In the genomic region with DNA sequence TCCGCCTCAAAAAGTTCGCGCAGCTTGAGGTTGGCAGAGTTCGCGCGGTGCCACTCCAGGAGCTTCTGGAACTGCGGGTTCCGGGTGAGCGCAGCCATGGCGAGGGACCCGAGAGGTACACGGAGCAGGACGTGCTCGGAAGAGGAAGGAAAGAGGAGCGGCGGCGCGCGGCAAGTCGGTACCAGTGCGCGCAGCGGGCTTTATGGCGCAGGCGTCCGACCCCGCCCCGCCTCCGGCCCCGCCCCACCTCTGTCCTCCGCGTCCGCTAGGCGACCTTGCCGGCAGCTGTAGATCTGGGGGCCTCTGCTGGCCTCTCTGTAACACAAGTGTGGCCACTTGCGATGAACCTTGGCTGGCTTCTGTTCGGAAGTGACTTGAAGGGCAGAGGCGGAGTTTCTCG, we compare ENCODE assay signal across 8 mouse cellular contexts. TPM values are rescaled to one million over a fixed set of nuclear protein-coding genes. Genes with fewer than 3 reads are reported as not detected.
DNase-seq lines count a peak whose midpoint lies in the region; ATAC-seq and TF ChIP-seq lines count a peak whose summit lies in the region.

A gene (minus strand): TSS at position 221 of the 400 bp plus-strand sequence.

- H3K4me3 ChIP-seq in forebrain, embryonic 15.5 days: peak within 1 kb of the TSS; percentile 66
- H3K4me3 ChIP-seq in lung, adult 2 months (replicated peaks; ENCODE audit: extremely low read depth, low read depth, low read length): peak within 1 kb of the TSS; percentile 79
- H3K4me3 ChIP-seq in neural tube, embryonic 15.5 days (replicated peaks): peak within 1 kb of the TSS; percentile 78

- WGBS in forebrain, embryonic 15.5 days: under 1% methylated on average over 39 of the region's 39 CpGs
- under 1% methylated on average over 38 of the region's 39 CpGs for WGBS in large intestine, adult 2 months
- under 1% methylated on average over 39 of the region's 39 CpGs for WGBS in lung, adult 2 months
- under 1% methylated on average over 35 of the region's 39 CpGs for WGBS in neural tube, embryonic 15.5 days

- H3K9me3 ChIP-seq in forebrain, embryonic 15.5 days: no peaks in the 10 kb centered on the region
- H3K9me3 ChIP-seq in neural tube, embryonic 15.5 days (replicated peaks): no peaks in the 10 kb centered on the region

- peak within 1 kb of the TSS; percentile 76 for H3K4me2 ChIP-seq in forebrain, embryonic 15.5 days (replicated peaks)
- H3K4me2 ChIP-seq in neural tube, embryonic 15.5 days: peak within 1 kb of the TSS; percentile 69

- TF ChIP-seq CTCF in lung, adult 2 months (IDR thresholded peaks at IDR 0.05; ENCODE audit: insufficient read depth, low read length): no peak

- peak within 1 kb of the TSS; percentile 65 for H3K9ac ChIP-seq in forebrain, embryonic 15.5 days (replicated peaks)
- H3K9ac ChIP-seq in neural tube, embryonic 15.5 days (replicated peaks): peak within 1 kb of the TSS; percentile 69

- peaks cover 10% of the 10 kb centered on the region for H3K36me3 ChIP-seq in forebrain, embryonic 15.5 days
- H3K36me3 ChIP-seq in neural tube, embryonic 15.5 days: peaks cover 18% of the 10 kb centered on the region

- TF ChIP-seq POLR2A in lung, adult 2 months (IDR thresholded peaks at IDR 0.05; ENCODE audit: borderline replicate concordance, extremely low read depth, low read depth, low read length): peak; percentile 89

- peaks cover 29% of the 10 kb centered on the region for H3K4me1 ChIP-seq in forebrain, embryonic 15.5 days
- H3K4me1 ChIP-seq in lung, adult 2 months (ENCODE audit: control insufficient read depth, insufficient read depth, low read length): peaks cover 7% of the 10 kb centered on the region
- H3K4me1 ChIP-seq in neural tube, embryonic 15.5 days: peaks cover 62% of the 10 kb centered on the region

- intact Hi-C loops in heart, postnatal 14 days (cut with DNase I): loop anchor here (5.0 to 10.0 kb wide), 2 partner anchors 33 to 425 kb away; a partner anchor contains a TSS

- H3K27ac ChIP-seq in forebrain, embryonic 15.5 days (replicated peaks): peak within 1 kb of the TSS; percentile 67
- peak within 1 kb of the TSS; percentile 86 for H3K27ac ChIP-seq in neural tube, embryonic 15.5 days (replicated peaks)

- ATAC-seq in forebrain, embryonic 15.5 days (replicated peaks): peak; percentile 50
- ATAC-seq in neural tube, embryonic 15.5 days (ENCODE audit: low FRiP score): peak; percentile 46

- DNase-seq in MEL-GATA-1-ER (ENCODE audit: extremely low read depth, low read depth): peak; percentile 73
- DNase-seq in cerebellum, adult 11-12 months: peak; percentile 83
- DNase-seq in heart, postnatal 14 days: peak; percentile 84 to 87
- peak; percentile 45 for DNase-seq in large intestine, adult 2 months (ENCODE audit: low read depth, low spot score)
- peak; percentile 74 for DNase-seq in lung, adult 2 months
- peak; percentile 82 for DNase-seq in testis, postnatal 10 days (ENCODE audit: low spot score)

- no peaks in the 10 kb centered on the region for H3K27me3 ChIP-seq in forebrain, embryonic 15.5 days
- no peaks in the 10 kb centered on the region for H3K27me3 ChIP-seq in neural tube, embryonic 15.5 days (replicated peaks)

RNA-seq across cellular contexts. Expression of the gene that starts here (rescaled TPM):
- polyA plus RNA-seq in forebrain, embryonic 15.5 days (2015; fragmentation: Nextera tagmentation; extraction: Ambion mirVana): 173 and 180 TPM in 2 replicates
- 100 to 1,000 TPM; 507 to 526 TPM for total RNA-seq in heart, postnatal 14 days (2021)
- 315 and 366 TPM in 2 replicates for polyA plus RNA-seq in large intestine, adult 2 months (2012; rRNA removed)
- polyA plus RNA-seq in lung, adult 2 months (2012; rRNA removed): 164 and 199 TPM in 2 replicates
- 326 and 346 TPM in 2 replicates for polyA plus RNA-seq in neural tube, embryonic 15.5 days (2015; fragmentation: Nextera tagmentation; extraction: Ambion mirVana)

Comparison
In these comparisons a context has a peak if more than half of its experiments do, and no peak if none do; other contexts are left out.
1. Peak in every context shown above with its lines: DNase-seq, ATAC-seq, H3K4me3 ChIP-seq and H3K27ac ChIP-seq.